Mouse (Mus musculus): ENCODE measurements around the gene Gm26661. TPM values are rescaled to one million over a fixed set of nuclear protein-coding genes. Genes with fewer than 3 reads are reported as not detected.

The Gm26661 gene
- polyA plus RNA-seq, 1 experiment from 2014 or later, result not detected

- peak overlapping the region; percentile 56 for H3K27ac ChIP-seq (replicated peaks)
- H3K4me2 ChIP-seq, result peak overlapping the region; percentile 27; the same call in 1 of the 2 replicates
- H3K4me3 ChIP-seq, result 0 out of 2 replicates have a peak overlapping the region, but pooled peaks have one; percentile 3
- H3K27me3 ChIP-seq (replicated peaks), result no peaks in the 10 kb centered on the region
- H3K36me3 ChIP-seq, result no peaks in the 10 kb centered on the region
- peaks cover 84% of the 10 kb centered on the region for H3K4me1 ChIP-seq
- no peak for ATAC-seq (ENCODE audit: extremely low read depth, insufficient number of reproducible peaks, low FRiP score, low TSS enrichment)
- 35% methylated on average over 7 of the region's 7 CpGs for WGBS
- H3K9ac ChIP-seq, result 0 out of 2 replicates have a peak overlapping the region, but pooled peaks have one; percentile 19
- no peaks in the 10 kb centered on the region for H3K9me3 ChIP-seq
Observed at GRCm38 (mm10) chr14:7822693-7823092, 31.3 kb downstream of the Gm26661 start.

DNA sequence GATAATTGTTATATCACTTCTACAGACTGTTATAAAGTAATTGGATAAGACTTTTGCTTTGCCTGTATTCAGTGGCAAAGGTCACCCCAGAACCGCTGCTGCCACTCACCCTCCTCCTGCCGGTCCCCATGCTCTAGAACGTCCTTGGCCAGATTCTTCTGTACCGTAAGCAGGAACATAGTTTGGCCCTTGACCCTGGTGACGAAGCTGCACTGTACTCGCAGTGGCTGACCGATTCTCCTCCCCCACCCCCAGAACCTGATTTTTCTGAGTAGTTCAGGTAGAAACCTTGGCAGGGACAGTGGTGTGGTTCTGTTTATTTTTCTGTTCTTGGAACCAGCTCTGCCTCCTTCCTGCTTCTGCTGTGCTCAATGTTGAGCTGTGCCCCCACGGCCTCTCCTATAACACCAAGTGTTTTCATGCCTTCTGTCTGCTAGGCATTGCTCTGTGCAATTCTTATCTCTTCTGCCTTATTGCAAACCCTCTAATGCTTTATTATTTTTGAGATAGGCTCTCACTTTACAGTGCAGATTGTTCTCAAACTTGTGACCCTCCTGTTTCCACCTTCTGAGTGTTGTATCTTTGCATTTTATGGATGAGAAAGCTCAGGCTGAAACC, 33.4 kb downstream of the Gm26661 start:
- no peaks in the 10 kb centered on the region for H3K36me3 ChIP-seq
- H3K4me2 ChIP-seq, result no peak overlapping the region
- H3K27ac ChIP-seq (replicated peaks), result peak overlapping the region; percentile 88
- WGBS, result 47% methylated on average over 8 of the region's 8 CpGs
- no peak for ATAC-seq (ENCODE audit: extremely low read depth, insufficient number of reproducible peaks, low FRiP score, low TSS enrichment)
- peaks cover 76% of the 10 kb centered on the region for H3K4me1 ChIP-seq
- no peak overlapping the region for H3K4me3 ChIP-seq
- H3K9ac ChIP-seq, result peak overlapping the region; percentile 25; the same call in 1 of the 2 replicates
- no peaks in the 10 kb centered on the region for H3K9me3 ChIP-seq
- no peaks in the 10 kb centered on the region for H3K27me3 ChIP-seq (replicated peaks)

- H3K4me2 ChIP-seq, result peak overlapping the region; percentile 27
- peak overlapping the region; percentile 56 for H3K9ac ChIP-seq
- no peaks in the 10 kb centered on the region for H3K36me3 ChIP-seq
- H3K27ac ChIP-seq (replicated peaks), result peak overlapping the region; percentile 88
- no peaks in the 10 kb centered on the region for H3K27me3 ChIP-seq (replicated peaks)
- no peaks in the 10 kb centered on the region for H3K9me3 ChIP-seq
- H3K4me1 ChIP-seq, result peaks cover 64% of the 10 kb centered on the region
- ATAC-seq (ENCODE audit: extremely low read depth, insufficient number of reproducible peaks, low FRiP score, low TSS enrichment), result no peak
- H3K4me3 ChIP-seq, result no peak overlapping the region
- WGBS, result 39% methylated on average over 10 of the region's 10 CpGs
Observed at GRCm38 (mm10) chr14:7826151-7826937, 35.0 kb downstream of the Gm26661 start.

- no peak overlapping the region for H3K27ac ChIP-seq (replicated peaks)
- WGBS, result 90% methylated on average over 2 of the region's 2 CpGs
- H3K9me3 ChIP-seq, result no peaks in the 10 kb centered on the region
- no peaks in the 10 kb centered on the region for H3K27me3 ChIP-seq (replicated peaks)
- no peak overlapping the region for H3K4me3 ChIP-seq
- no peak overlapping the region for H3K4me2 ChIP-seq
- H3K9ac ChIP-seq, result no peak overlapping the region
- H3K4me1 ChIP-seq, result peaks cover 49% of the 10 kb centered on the region
- no peak for ATAC-seq (ENCODE audit: extremely low read depth, insufficient number of reproducible peaks, low FRiP score, low TSS enrichment)
- no peaks in the 10 kb centered on the region for H3K36me3 ChIP-seq
Observed at GRCm38 (mm10) chr14:7829181-7829580, 37.8 kb downstream of the Gm26661 start.

- Histone ChIP-seq H3K9ac (no peak overlapping the region), H3K27ac (replicated peaks) (no peak overlapping the region)
- ATAC-seq (ENCODE audit: extremely low read depth, insufficient number of reproducible peaks, low FRiP score, low TSS enrichment), result no peak
Observed at GRCm38 (mm10) chr14:7831770-7832439, 40.5 kb downstream of the Gm26661 start.

GRCm38 (mm10) chr14:7832440-7832783, 41.0 kb downstream of the Gm26661 start:
- Histone ChIP-seq H3K9me3 (no peaks in the 10 kb centered on the region), H3K9ac (no peak overlapping the region), H3K36me3 (no peaks in the 10 kb centered on the region), H3K27me3 (replicated peaks) (no peaks in the 10 kb centered on the region), H3K4me3 (no peak overlapping the region), H3K4me2 (no peak overlapping the region), H3K27ac (replicated peaks) (no peak overlapping the region), H3K4me1 (peaks cover 17% of the 10 kb centered on the region)
- no peak for ATAC-seq (ENCODE audit: extremely low read depth, insufficient number of reproducible peaks, low FRiP score, low TSS enrichment)
- WGBS, result 86% methylated on average over 5 of the region's 5 CpGs

More at GRCm38 (mm10) chr14:7831770-7832439, 40.5 kb downstream of the Gm26661 start:
- no peaks in the 10 kb centered on the region for H3K36me3 ChIP-seq
- no peak overlapping the region for H3K4me3 ChIP-seq
- 42% methylated on average over 1 of the region's 1 CpGs for WGBS
- no peak overlapping the region for H3K4me2 ChIP-seq
- no peaks in the 10 kb centered on the region for H3K27me3 ChIP-seq (replicated peaks)
- peaks cover 22% of the 10 kb centered on the region for H3K4me1 ChIP-seq
- H3K9me3 ChIP-seq, result no peaks in the 10 kb centered on the region

GRCm38 (mm10) chr14:7833458-7833857, 42.1 kb downstream of the Gm26661 start:
- Histone ChIP-seq H3K9ac (no peak overlapping the region), H3K9me3 (no peaks in the 10 kb centered on the region), H3K4me2 (no peak overlapping the region), H3K27me3 (replicated peaks) (no peaks in the 10 kb centered on the region), H3K27ac (replicated peaks) (no peak overlapping the region), H3K4me1 (0 out of 2 replicates have a peak, but pooled peaks cover 15% of the 10 kb centered on the region), H3K4me3 (no peak overlapping the region), H3K36me3 (no peaks in the 10 kb centered on the region)
- 66% methylated on average over 4 of the region's 4 CpGs for WGBS
- no peak for ATAC-seq (ENCODE audit: extremely low read depth, insufficient number of reproducible peaks, low FRiP score, low TSS enrichment)

DNA sequence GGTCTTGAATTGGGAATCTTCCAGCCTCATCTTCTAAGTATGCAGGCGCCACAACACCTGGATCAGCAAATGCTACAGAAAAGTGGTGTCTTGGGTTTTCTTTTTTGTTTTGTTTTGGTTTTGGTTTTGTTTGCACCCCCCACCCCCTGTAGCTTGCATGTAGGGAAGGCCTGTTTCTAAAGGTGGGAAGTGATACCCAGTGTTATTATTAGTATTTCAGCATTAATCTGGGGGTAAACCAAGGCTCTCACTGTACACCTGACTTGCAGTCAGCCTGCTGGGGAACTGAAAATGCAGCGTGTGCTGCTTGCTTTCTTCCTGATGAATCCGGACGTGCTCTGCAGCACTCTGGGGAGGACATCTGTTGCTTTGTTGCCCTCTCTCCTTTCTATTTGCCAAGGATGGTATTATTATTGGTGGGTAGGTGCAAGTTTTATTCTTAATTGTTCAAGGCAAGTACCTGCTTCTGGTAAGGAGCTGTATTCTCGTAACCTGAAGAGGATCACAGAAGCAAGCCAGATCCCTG, 47.2 kb downstream of the Gm26661 start:
- peaks cover 29% of the 10 kb centered on the region for H3K4me1 ChIP-seq
- no peak for ATAC-seq (ENCODE audit: extremely low read depth, insufficient number of reproducible peaks, low FRiP score, low TSS enrichment)
- H3K4me3 ChIP-seq, result no peak overlapping the region
- H3K36me3 ChIP-seq, result no peaks in the 10 kb centered on the region
- H3K4me2 ChIP-seq, result no peak overlapping the region
- no peaks in the 10 kb centered on the region for H3K27me3 ChIP-seq (replicated peaks)
- no peak overlapping the region for H3K9ac ChIP-seq
- no peaks in the 10 kb centered on the region for H3K9me3 ChIP-seq
- no peak overlapping the region for H3K27ac ChIP-seq (replicated peaks)
- WGBS, result 78% methylated on average over 5 of the region's 5 CpGs

DNA sequence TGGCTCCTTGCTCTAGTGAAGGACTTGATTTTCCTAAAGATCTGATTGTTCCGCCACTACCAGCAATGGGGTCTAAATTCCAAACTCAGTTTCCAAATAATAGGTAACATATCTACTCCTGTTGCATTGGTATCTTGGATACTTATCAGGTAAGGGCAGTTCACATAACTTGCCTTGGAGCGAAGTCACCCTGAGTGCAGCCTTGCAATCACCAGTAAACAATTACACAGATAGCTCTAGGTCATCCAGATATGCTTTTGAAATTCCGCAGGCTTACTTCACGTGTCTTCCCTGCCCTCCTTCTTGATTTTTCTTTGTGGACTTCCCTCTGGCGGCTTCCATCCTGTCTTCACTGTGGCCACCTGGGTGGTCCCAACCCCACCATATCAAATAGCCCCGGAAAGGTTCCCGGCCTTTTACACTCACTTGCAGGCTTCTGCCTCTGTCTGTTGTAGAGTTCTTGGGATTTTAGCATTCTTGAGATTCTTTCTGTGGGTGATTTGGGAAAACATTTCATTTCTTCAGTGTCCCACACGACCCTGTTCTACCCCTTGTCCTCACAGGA, 48.6 kb downstream of the Gm26661 start:
- WGBS, result 44% methylated on average over 8 of the region's 8 CpGs
- H3K4me3 ChIP-seq, result no peak overlapping the region
- H3K27me3 ChIP-seq (replicated peaks), result no peaks in the 10 kb centered on the region
- no peak for ATAC-seq (ENCODE audit: extremely low read depth, insufficient number of reproducible peaks, low FRiP score, low TSS enrichment)
- H3K9me3 ChIP-seq, result no peaks in the 10 kb centered on the region
- H3K36me3 ChIP-seq, result no peaks in the 10 kb centered on the region
- H3K9ac ChIP-seq, result no peak overlapping the region
- peaks cover 29% of the 10 kb centered on the region for H3K4me1 ChIP-seq
- H3K4me2 ChIP-seq, result no peak overlapping the region
- no peak overlapping the region for H3K27ac ChIP-seq (replicated peaks)
